Mouse (Mus musculus) olfactory bulb, adult 2 months (tissue): ENCODE measurements around the gene Igsf21.

ENCODE experiments used
- CTCF ChIP-seq: fragments of 200-500 bp; IDR thresholded peaks from 2 replicates; pipeline ENCODE4 v1.5.1; 2012; ENCODE audit warnings: low read depth, mild to moderate bottlenecking, low read length, moderate library complexity; ENCODE audit not compliant: insufficient read depth
- POLR2A ChIP-seq: fragments of 200-500 bp; IDR thresholded peaks from 2 replicates; pipeline ENCODE4 v1.6.1; 2012; ENCODE audit warnings: mild to moderate bottlenecking, low read depth, low read length, moderate library complexity; ENCODE audit not compliant: insufficient read depth

DNA sequence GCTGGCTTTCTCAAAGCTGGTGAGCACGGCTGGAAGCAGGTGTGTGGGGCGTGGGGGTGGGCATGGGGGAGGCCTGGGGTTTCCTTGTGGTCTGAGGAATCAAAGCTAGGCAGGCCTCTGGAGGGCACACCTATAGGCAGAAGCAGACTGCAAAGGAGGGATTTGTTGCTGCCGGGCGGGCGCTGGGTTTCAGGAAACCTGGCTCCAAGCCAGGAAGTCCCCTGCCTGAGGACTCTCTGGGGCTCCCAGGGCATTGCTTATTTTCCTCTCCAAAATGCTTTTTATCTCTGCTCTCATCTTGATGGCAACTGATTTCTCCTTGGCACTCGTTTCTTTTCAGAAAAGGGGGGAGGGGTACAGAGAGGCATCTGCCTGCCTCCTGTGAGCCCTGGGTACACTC, 141.8 kb downstream of the Igsf21 start:
- TF ChIP-seq CTCF (no peak), POLR2A (no peak)
